Mouse (Mus musculus): ENCODE results near the gene Adra1b.

GRCm38 (mm10) chr11:43727796-43728195 lies 173.2 kb downstream of the Adra1b start:
- no peak for TF ChIP-seq CTCF (IDR thresholded peaks at IDR 0.05; ENCODE audit: insufficient read depth, low read length)
- no peak for TF ChIP-seq POLR2A (IDR thresholded peaks at IDR 0.05; ENCODE audit: borderline replicate concordance, extremely low read depth, low read depth, low read length)

All from lung, adult 2 months (tissue).